In genomic region chr9:34458189-34458588, GRCm38 (mm10) we compare ENCODE assay signal across 28 mouse cellular contexts. TPM values are rescaled to one million over a fixed set of nuclear protein-coding genes. Genes with fewer than 3 reads are reported as not detected.
DNase-seq lines count a peak whose midpoint lies in the region; ATAC-seq and TF ChIP-seq lines count a peak whose summit lies in the region.
"Had no signal": no experiment of that assay in that cellular context is flagged by ENCODE, and none has a peak within 500 bp of the region (broad histone marks: within the 10 kb centered on the region; RNA-seq: fewer than 3 reads in every experiment).

No protein-coding gene starts in this region.

- ATAC-seq in embryonic facial prominence, embryonic 14.5 days (ENCODE audit: low read depth), result no peak
- peak; percentile 67 for ATAC-seq in hindbrain, embryonic 16.5 days
- ATAC-seq in hindbrain, embryonic 12.5 days (ENCODE audit: low FRiP score), result no peak
- ATAC-seq in midbrain, postnatal 0 days (ENCODE audit: low FRiP score), result no peak
- ATAC-seq: CD4-positive, CD25-positive, alpha-beta regulatory T cell, adult 4 months; intestine, postnatal 0 days had no signal

- peaks cover 3% of the 10 kb centered on the region; the same call in 1 of the 2 replicates for H3K4me1 ChIP-seq in embryonic facial prominence, embryonic 14.5 days (ENCODE audit: control insufficient read depth, insufficient read depth, low read length)
- H3K4me1 ChIP-seq in embryonic facial prominence, embryonic 10.5 days, result no peaks in the 10 kb centered on the region
- H3K4me1 ChIP-seq in hindbrain, embryonic 16.5 days (ENCODE audit: control insufficient read depth, insufficient read depth, low read depth, low read length), result no peaks in the 10 kb centered on the region
- H3K4me1 ChIP-seq in hindbrain, embryonic 12.5 days, result no peaks in the 10 kb centered on the region
- no peaks in the 10 kb centered on the region for H3K4me1 ChIP-seq in midbrain, postnatal 0 days (ENCODE audit: insufficient read depth, low read length)
- H3K4me1 ChIP-seq in midbrain, embryonic 10.5 days, result no peaks in the 10 kb centered on the region
- H3K4me1 ChIP-seq: heart, embryonic 12.5 days; limb, embryonic 12.5 days; liver, embryonic 15.5 days; lung, embryonic 15.5 days; midbrain, embryonic 12.5 days had no signal

- H3K27ac ChIP-seq in embryonic facial prominence, embryonic 14.5 days (replicated peaks; ENCODE audit: low read depth, low read length), result no peak overlapping the region
- no peak overlapping the region for H3K27ac ChIP-seq in embryonic facial prominence, embryonic 10.5 days (replicated peaks)
- H3K27ac ChIP-seq in hindbrain, embryonic 16.5 days (ENCODE audit: low read depth, low read length), result no peak overlapping the region
- H3K27ac ChIP-seq in hindbrain, embryonic 12.5 days, result no peak overlapping the region
- no peak overlapping the region for H3K27ac ChIP-seq in midbrain, postnatal 0 days (ENCODE audit: low read depth, low read length)
- no peak overlapping the region for H3K27ac ChIP-seq in midbrain, embryonic 10.5 days (replicated peaks)
- H3K27ac ChIP-seq: gastrocnemius, adult 2 months; heart, adult 2 months; limb, embryonic 12.5 days; liver, embryonic 15.5 days; lung, embryonic 15.5 days; midbrain, embryonic 12.5 days had no signal

- peak; percentile 8 for DNase-seq in embryonic facial prominence, embryonic 14.5 days (ENCODE audit: low spot score)
- no peak for DNase-seq in embryonic facial prominence, embryonic 10.5 days (ENCODE audit: low spot score)
- DNase-seq in midbrain, postnatal 0 days (ENCODE audit: low spot score), result peak; percentile 13
- no peak for DNase-seq in midbrain, embryonic 10.5 days (ENCODE audit: low spot score)
- no peak for DNase-seq in right cerebral cortex, postnatal 36 days (ENCODE audit: low spot score in 2 of 2)
- DNase-seq: adrenal gland, postnatal 14 days; cerebellum, adult 9-10 months; gastrocnemius, adult 2 months; gastrocnemius, postnatal 36 days; heart, adult 2 months; kidney, adult 9 months; kidney, postnatal 10 days; layer of hippocampus, postnatal 36 days; right cerebral cortex, postnatal 25 days; spleen, adult 18-20 months; thymus, postnatal 14 days had no signal

- H3K36me3 ChIP-seq in embryonic facial prominence, embryonic 14.5 days (ENCODE audit: control insufficient read depth, insufficient read depth, low read length), result no peaks in the 10 kb centered on the region
- H3K36me3 ChIP-seq in embryonic facial prominence, embryonic 10.5 days (replicated peaks), result no peaks in the 10 kb centered on the region
- no peaks in the 10 kb centered on the region for H3K36me3 ChIP-seq in hindbrain, embryonic 16.5 days (ENCODE audit: control insufficient read depth, insufficient read depth, low read length)
- no peaks in the 10 kb centered on the region for H3K36me3 ChIP-seq in hindbrain, embryonic 12.5 days
- no peaks in the 10 kb centered on the region for H3K36me3 ChIP-seq in midbrain, postnatal 0 days (ENCODE audit: insufficient read depth, low read length)
- no peaks in the 10 kb centered on the region for H3K36me3 ChIP-seq in midbrain, embryonic 10.5 days
- H3K36me3 ChIP-seq: heart, embryonic 12.5 days; limb, embryonic 12.5 days; liver, embryonic 15.5 days; lung, embryonic 15.5 days; midbrain, embryonic 12.5 days had no signal

- no peak overlapping the region for H3K4me3 ChIP-seq in embryonic facial prominence, embryonic 14.5 days (ENCODE audit: low read depth, low read length)
- no peak overlapping the region for H3K4me3 ChIP-seq in embryonic facial prominence, embryonic 10.5 days
- no peak overlapping the region for H3K4me3 ChIP-seq in hindbrain, embryonic 16.5 days (ENCODE audit: low read length)
- H3K4me3 ChIP-seq in hindbrain, embryonic 12.5 days, result no peak overlapping the region
- H3K4me3 ChIP-seq in midbrain, postnatal 0 days (ENCODE audit: low read depth, low read length), result no peak overlapping the region
- H3K4me3 ChIP-seq in midbrain, embryonic 10.5 days, result no peak overlapping the region
- H3K4me3 ChIP-seq: gastrocnemius, adult 2 months; heart, adult 2 months; heart, embryonic 12.5 days; limb, embryonic 12.5 days; liver, embryonic 15.5 days; lung, embryonic 15.5 days; midbrain, embryonic 12.5 days had no signal

- no peak overlapping the region for H3K4me2 ChIP-seq in embryonic facial prominence, embryonic 14.5 days (ENCODE audit: low read depth, low read length)
- H3K4me2 ChIP-seq in hindbrain, embryonic 16.5 days (ENCODE audit: low read length), result no peak overlapping the region
- no peak overlapping the region for H3K4me2 ChIP-seq in hindbrain, embryonic 12.5 days (replicated peaks)
- no peak overlapping the region for H3K4me2 ChIP-seq in midbrain, postnatal 0 days (ENCODE audit: low read depth, low read length, poor library complexity, severe bottlenecking)
- H3K4me2 ChIP-seq: heart, embryonic 12.5 days; limb, embryonic 12.5 days; liver, embryonic 15.5 days; lung, embryonic 15.5 days; midbrain, embryonic 12.5 days had no signal

- no peak for TF ChIP-seq CTCF in midbrain, postnatal 0 days (IDR thresholded peaks at IDR 0.05)

- no peak overlapping the region for H3K9ac ChIP-seq in embryonic facial prominence, embryonic 14.5 days (ENCODE audit: low read depth, low read length)
- no peak overlapping the region for H3K9ac ChIP-seq in hindbrain, embryonic 16.5 days (ENCODE audit: low read depth, low read length)
- no peak overlapping the region for H3K9ac ChIP-seq in hindbrain, embryonic 12.5 days
- H3K9ac ChIP-seq in midbrain, postnatal 0 days (replicated peaks; ENCODE audit: low read length, poor library complexity, severe bottlenecking), result no peak overlapping the region
- H3K9ac ChIP-seq: heart, embryonic 12.5 days; limb, embryonic 12.5 days; liver, embryonic 15.5 days; lung, embryonic 15.5 days; midbrain, embryonic 12.5 days had no signal

- WGBS in embryonic facial prominence, embryonic 14.5 days, result 62% methylated on average over 5 of the region's 5 CpGs
- WGBS in embryonic facial prominence, embryonic 10.5 days, result 81% methylated on average over 5 of the region's 5 CpGs
- WGBS in hindbrain, embryonic 16.5 days, result 47% methylated on average over 5 of the region's 5 CpGs
- WGBS in hindbrain, embryonic 12.5 days, result 77% methylated on average over 5 of the region's 5 CpGs
- WGBS in midbrain, postnatal 0 days, result 42% methylated on average over 5 of the region's 5 CpGs
- WGBS in midbrain, embryonic 10.5 days, result 77% methylated on average over 5 of the region's 5 CpGs

- no peaks in the 10 kb centered on the region for H3K9me3 ChIP-seq in embryonic facial prominence, embryonic 14.5 days (ENCODE audit: control insufficient read depth, low read length)
- no peaks in the 10 kb centered on the region for H3K9me3 ChIP-seq in embryonic facial prominence, embryonic 10.5 days
- H3K9me3 ChIP-seq in hindbrain, embryonic 16.5 days (ENCODE audit: control insufficient read depth, low read length), result no peaks in the 10 kb centered on the region
- H3K9me3 ChIP-seq in hindbrain, embryonic 12.5 days (replicated peaks), result no peaks in the 10 kb centered on the region
- H3K9me3 ChIP-seq in midbrain, postnatal 0 days (ENCODE audit: low read length), result no peaks in the 10 kb centered on the region
- H3K9me3 ChIP-seq in midbrain, embryonic 10.5 days (replicated peaks), result no peaks in the 10 kb centered on the region
- H3K9me3 ChIP-seq: heart, embryonic 12.5 days; limb, embryonic 12.5 days; liver, embryonic 15.5 days; lung, embryonic 15.5 days; midbrain, embryonic 12.5 days had no signal

- no peaks in the 10 kb centered on the region; the same call in 1 of the 2 replicates for H3K27me3 ChIP-seq in embryonic facial prominence, embryonic 14.5 days (replicated peaks; ENCODE audit: control insufficient read depth, insufficient read depth, low read length)
- no peaks in the 10 kb centered on the region for H3K27me3 ChIP-seq in embryonic facial prominence, embryonic 10.5 days (replicated peaks; ENCODE audit: low read depth, poor library complexity, severe bottlenecking)
- no peaks in the 10 kb centered on the region for H3K27me3 ChIP-seq in hindbrain, embryonic 16.5 days (replicated peaks; ENCODE audit: control insufficient read depth, insufficient read depth, low read length)
- H3K27me3 ChIP-seq in hindbrain, embryonic 12.5 days, result no peaks in the 10 kb centered on the region
- H3K27me3 ChIP-seq in midbrain, postnatal 0 days (ENCODE audit: insufficient read depth, low read length), result no peaks in the 10 kb centered on the region
- H3K27me3 ChIP-seq in midbrain, embryonic 10.5 days (ENCODE audit: low read depth, poor library complexity, severe bottlenecking), result no peaks in the 10 kb centered on the region
- H3K27me3 ChIP-seq: heart, embryonic 12.5 days; liver, embryonic 15.5 days; lung, embryonic 15.5 days; midbrain, embryonic 12.5 days had no signal

RNA-seq across cellular contexts. Expression of gene Kirrel3, which starts 27.5 kb away (rescaled TPM):
- polyA plus RNA-seq in embryonic facial prominence, embryonic 14.5 days (2014; fragmentation: Nextera tagmentation; extraction: Ambion mirVana), result 6.9 and 9.3 TPM in 2 replicates
- 2.3 and 2.8 TPM in 2 replicates for polyA plus RNA-seq in embryonic facial prominence, embryonic 10.5 days (2016; fragmentation: Nextera tagmentation; extraction: Ambion mirVana)
- 47.2 and 48.9 TPM in 2 replicates for polyA plus RNA-seq in hindbrain, embryonic 16.5 days (2015; fragmentation: Nextera tagmentation; extraction: Ambion mirVana)
- polyA plus RNA-seq in hindbrain, embryonic 12.5 days (2016; fragmentation: Nextera tagmentation; extraction: Ambion mirVana), result 16.1 and 16.3 TPM in 2 replicates
- total RNA-seq in midbrain, postnatal 0 days (2014; rRNA removed), result 47.2 and 55.2 TPM in 2 replicates
- polyA plus RNA-seq in midbrain, postnatal 0 days (2015; fragmentation: Nextera tagmentation; extraction: Ambion mirVana), result 56.3 and 61.4 TPM in 2 replicates
- 4.0 and 5.5 TPM in 2 replicates for polyA plus RNA-seq in midbrain, embryonic 10.5 days (2016; fragmentation: Nextera tagmentation; extraction: Ambion mirVana)
- total RNA-seq: megakaryocyte progenitor cell, adult 5-6 weeks; neutrophil, adult 5-6 weeks had no signal
- polyA plus RNA-seq: liver, adult 2 months had no signal

Comparison
In these comparisons a context has a peak if more than half of its experiments do, and no peak if none do; other contexts are left out.
1. DNase-seq: peak in embryonic facial prominence, embryonic 14.5 days (single experiment) and midbrain, postnatal 0 days (single experiment); none in embryonic facial prominence, embryonic 10.5 days (single experiment), midbrain, embryonic 10.5 days (single experiment) and right cerebral cortex, postnatal 36 days (0 of 2).